Comparison of ENCODE assay signal across 18 mouse cellular contexts in the genomic region with DNA sequence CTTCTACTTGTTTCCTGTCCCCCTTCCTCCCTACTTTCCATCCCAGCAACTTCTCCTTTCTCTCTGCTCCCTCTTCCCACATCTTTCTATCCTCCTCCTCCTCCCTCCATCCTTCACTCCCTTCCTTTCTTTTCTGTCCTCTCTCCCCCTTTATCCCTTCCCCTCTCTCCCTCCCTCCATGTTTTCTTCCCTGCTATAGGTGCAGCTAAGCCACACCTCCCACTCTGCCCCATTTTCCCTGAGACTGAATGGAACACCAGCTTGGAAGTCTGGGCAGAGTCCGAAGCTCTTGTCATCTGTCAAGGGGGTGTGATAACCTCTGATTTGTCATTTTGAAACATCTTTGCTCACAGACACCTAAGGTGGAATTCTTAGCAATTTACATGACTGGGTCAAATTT. TPM values are rescaled to one million over a fixed set of nuclear protein-coding genes. Genes with fewer than 3 reads are reported as not detected.
DNase-seq lines count a peak whose midpoint lies in the region; ATAC-seq and TF ChIP-seq lines count a peak whose summit lies in the region.
"Had no signal": no experiment of that assay in that cellular context is flagged by ENCODE, and none has a peak within 500 bp of the region (broad histone marks: within the 10 kb centered on the region; RNA-seq: fewer than 3 reads in every experiment).

No protein-coding gene starts in this region.

- DNase-seq in gastrocnemius, adult 2 months: no peak
- DNase-seq in gastrocnemius, postnatal 36 days: no peak
- DNase-seq in heart, adult 9 months (ENCODE audit: low spot score in 2 of 2): no peak
- DNase-seq in retina, postnatal 1 day: peak; percentile 43
- DNase-seq in retina, embryonic 14.5 days (ENCODE audit: low spot score): no peak
- DNase-seq in stomach, postnatal 0 days (ENCODE audit: low spot score): no peak
- no peak for DNase-seq in adrenal gland, adult (ENCODE audit: inconsistent age in 2 of 2, low spot score in 1 of 2)
- DNase-seq: adrenal gland, postnatal 10 days; B cell, adult 2 months; cerebellum, adult 2 months; kidney, postnatal 14 days; lung, postnatal 14 days; spleen, adult 18-20 months had no signal

- peak overlapping the region; percentile 44; the same call in 1 of the 2 replicates for H3K9ac ChIP-seq in heart, embryonic 16.5 days (ENCODE audit: low read length)
- no peak overlapping the region for H3K9ac ChIP-seq in stomach, postnatal 0 days (ENCODE audit: low read length)
- H3K9ac ChIP-seq: stomach, embryonic 15.5 days had no signal

- no peaks in the 10 kb centered on the region for H3K27me3 ChIP-seq in heart, embryonic 16.5 days (ENCODE audit: control insufficient read depth, insufficient read depth, low read length)
- H3K27me3 ChIP-seq in stomach, postnatal 0 days (ENCODE audit: control insufficient read depth, insufficient read depth, low read length): no peaks in the 10 kb centered on the region
- H3K27me3 ChIP-seq: megakaryocyte, embryonic 14.5 days; stomach, embryonic 15.5 days had no signal

- TF ChIP-seq CTCF in gastrocnemius, adult 2 months (IDR thresholded peaks at IDR 0.05): no peak
- no peak for TF ChIP-seq CTCF in stomach, postnatal 0 days (IDR thresholded peaks at IDR 0.05; ENCODE audit: low read depth)

- no peaks in the 10 kb centered on the region for H3K36me3 ChIP-seq in heart, embryonic 16.5 days (ENCODE audit: control insufficient read depth, insufficient read depth)
- H3K36me3 ChIP-seq in stomach, postnatal 0 days (ENCODE audit: control insufficient read depth, insufficient read depth, low read length): no peaks in the 10 kb centered on the region
- H3K36me3 ChIP-seq: stomach, embryonic 15.5 days had no signal

- H3K27ac ChIP-seq in gastrocnemius, adult 2 months: peak overlapping the region; percentile 52
- H3K27ac ChIP-seq in heart, embryonic 16.5 days (ENCODE audit: low read length): peak overlapping the region; percentile 88
- H3K27ac ChIP-seq in stomach, postnatal 0 days (replicated peaks): 0 out of 2 replicates have a peak overlapping the region, but pooled peaks have one; percentile 24
- H3K27ac ChIP-seq: stomach, embryonic 15.5 days had no signal

- TF ChIP-seq EP300 in stomach, postnatal 0 days (optimal IDR thresholded peaks at IDR 0.05): no peak

- peaks cover 51% of the 10 kb centered on the region for H3K4me1 ChIP-seq in heart, embryonic 16.5 days (ENCODE audit: control insufficient read depth, insufficient read depth, low read length)
- H3K4me1 ChIP-seq in stomach, postnatal 0 days (replicated peaks; ENCODE audit: control insufficient read depth, insufficient read depth): peaks cover 6% of the 10 kb centered on the region; the same call in 1 of the 2 replicates
- H3K4me1 ChIP-seq: megakaryocyte, embryonic 14.5 days had no signal

- intact Hi-C loops in gastrocnemius, adult 2 months (cut with DNase I): no loop called here
- intact Hi-C loops in gastrocnemius, postnatal 36 days (cut with DNase I): no loop called here

- no peaks in the 10 kb centered on the region for H3K9me3 ChIP-seq in heart, embryonic 16.5 days (replicated peaks; ENCODE audit: control insufficient read depth, low read length)
- no peaks in the 10 kb centered on the region for H3K9me3 ChIP-seq in stomach, postnatal 0 days (ENCODE audit: control insufficient read depth, low read length)
- H3K9me3 ChIP-seq: megakaryocyte, embryonic 14.5 days; stomach, embryonic 15.5 days had no signal

- ATAC-seq in heart, embryonic 16.5 days (replicated peaks; ENCODE audit: extremely low read depth, insufficient read depth, low FRiP score): no peak
- ATAC-seq in stomach, postnatal 0 days (ENCODE audit: low FRiP score, low TSS enrichment): no peak
- ATAC-seq: hindbrain, embryonic 16.5 days had no signal

- WGBS in heart, embryonic 16.5 days: 28% methylated on average over 1 of the region's 1 CpGs
- WGBS in stomach, postnatal 0 days: 61% methylated on average over 1 of the region's 1 CpGs

- H3K4me2 ChIP-seq in heart, embryonic 16.5 days (ENCODE audit: low read depth, low read length): peak overlapping the region; percentile 53
- no peak overlapping the region for H3K4me2 ChIP-seq in stomach, postnatal 0 days (replicated peaks; ENCODE audit: low read depth)
- H3K4me2 ChIP-seq: stomach, embryonic 15.5 days had no signal

- peak overlapping the region; percentile 4; the same call in 1 of the 2 replicates for H3K4me3 ChIP-seq in gastrocnemius, adult 2 months
- H3K4me3 ChIP-seq in heart, embryonic 16.5 days (ENCODE audit: low read length): peak overlapping the region; percentile 5; the same call in 1 of the 2 replicates
- no peak overlapping the region for H3K4me3 ChIP-seq in stomach, postnatal 0 days (ENCODE audit: low read depth, low read length)
- H3K4me3 ChIP-seq: megakaryocyte, embryonic 14.5 days; stomach, embryonic 15.5 days had no signal

RNA-seq across cellular contexts. Expression of gene Pdzrn3, which starts 22.8 kb away (rescaled TPM):
- total RNA-seq in gastrocnemius, adult 2 months (2021): 100 to 1,000 TPM in 1 of 2 experiments, 10 to 100 TPM in 1; 96.6 to 104 TPM
- total RNA-seq in gastrocnemius, postnatal 36 days (2021): 10 to 100 TPM; 67.5 to 81.9 TPM
- polyA plus RNA-seq in heart, embryonic 16.5 days (2015; fragmentation: Nextera tagmentation; extraction: Ambion mirVana): 13.1 and 14.5 TPM in 2 replicates
- polyA plus RNA-seq in stomach, postnatal 0 days (2015; fragmentation: Nextera tagmentation; extraction: Ambion mirVana): 5.1 and 6.1 TPM in 2 replicates
- total RNA-seq: granulocyte monocyte progenitor cell, adult 5-6 weeks had no signal

Comparison
In these comparisons a context has a peak if more than half of its experiments do, and no peak if none do; other contexts are left out.
1. H3K27ac ChIP-seq: peak in every context shown above with its lines; median percentile 88 in heart, embryonic 16.5 days; 52 in gastrocnemius, adult 2 months; 24 in stomach, postnatal 0 days.